Mouse (Mus musculus) kidney, postnatal 0 days (tissue): ENCODE data around the gene Cabcoco1. TPM values are rescaled to one million over a fixed set of nuclear protein-coding genes. Genes with fewer than 3 reads are reported as not detected.

Experiments used
- ATAC-seq: fragments of 200-750 bp; cut with Nextera tagmentation; replicated peaks from 2 replicates; pipeline ENCODE4 v1.8.0; 2017; ENCODE audit warnings: low read depth, moderate number of reproducible peaks, moderate TSS enrichment, moderate library complexity; ENCODE audit not compliant: low FRiP score
- DNase-seq: peaks from one replicate; pipeline ENCODE4 v3.0.0-alpha.2; 2016; ENCODE audit warnings: low spot score
- H3K27ac ChIP-seq: fragments of 300-500 bp; sonication (generic); 2 replicates; pipeline ENCODE4 v1.5.1; 2014; ENCODE audit warnings: mild to moderate bottlenecking
- H3K27me3 ChIP-seq: fragments of 300-500 bp; sonication (generic); 2 replicates; pipeline ENCODE4 v1.6.1; 2014; ENCODE audit warnings: low read length, mixed read lengths; ENCODE audit not compliant: insufficient read depth
- H3K36me3 ChIP-seq: fragments of 300-500 bp; sonication (generic); 2 replicates; pipeline ENCODE4 v1.6.1; 2014; ENCODE audit warnings: low read length, mixed read lengths; ENCODE audit not compliant: insufficient read depth
- H3K4me1 ChIP-seq: fragments of 300-500 bp; sonication (generic); replicated peaks from 2 replicates; pipeline ENCODE4 v1.6.1; 2014; ENCODE audit warnings: antibody characterized with exemption, low read length, mixed read lengths; ENCODE audit not compliant: insufficient read depth
- H3K4me2 ChIP-seq: fragments of 300-500 bp; sonication (generic); 2 replicates; pipeline ENCODE4 v1.6.1; 2014; ENCODE audit warnings: mild to moderate bottlenecking, low read length, moderate library complexity, mixed read lengths
- H3K4me3 ChIP-seq: fragments of 300-500 bp; sonication (generic); replicated peaks from 2 replicates; pipeline ENCODE4 v1.5.1; 2014; ENCODE audit warnings: low read depth, low read length
- H3K9ac ChIP-seq: fragments of 300-500 bp; sonication (generic); 2 replicates; pipeline ENCODE4 v1.6.1; 2014; ENCODE audit warnings: low read depth, low read length
- H3K9me3 ChIP-seq: fragments of 300-500 bp; sonication (generic); replicated peaks from 2 replicates; pipeline ENCODE4 v1.6.1; 2016; ENCODE audit warnings: low read length, inconsistent platforms, mixed read lengths
- CTCF ChIP-seq: IDR thresholded peaks from 2 replicates; pipeline ENCODE4 v1.5.1; 2016; ENCODE audit warnings: antibody characterized with exemption, low read depth, mild to moderate bottlenecking, moderate library complexity
- WGBS: fragments of 180-500 bp; shearing (Covaris S2); extraction: QIAGEN DNeasy Blood & Tissue Kit; methylation state at CpG from one replicate; pipeline ENCODE4 v1.1.7; 2014; 5-methylcytosine and 5-hydroxymethylcytosine counted together
- polyA plus RNA-seq: library from polyadenylated mRNA; unstranded; fragments of >200 nt; fragmentation: Nextera tagmentation; extraction: Ambion mirVana; gene quantifications from 2 replicates; pipeline ENCODE4 v1.2.1, GENCODE M21; 2015

Gene Cabcoco1
- polyA plus RNA-seq, 1 experiment from 2014 or later = 18.5 TPM

DNA sequence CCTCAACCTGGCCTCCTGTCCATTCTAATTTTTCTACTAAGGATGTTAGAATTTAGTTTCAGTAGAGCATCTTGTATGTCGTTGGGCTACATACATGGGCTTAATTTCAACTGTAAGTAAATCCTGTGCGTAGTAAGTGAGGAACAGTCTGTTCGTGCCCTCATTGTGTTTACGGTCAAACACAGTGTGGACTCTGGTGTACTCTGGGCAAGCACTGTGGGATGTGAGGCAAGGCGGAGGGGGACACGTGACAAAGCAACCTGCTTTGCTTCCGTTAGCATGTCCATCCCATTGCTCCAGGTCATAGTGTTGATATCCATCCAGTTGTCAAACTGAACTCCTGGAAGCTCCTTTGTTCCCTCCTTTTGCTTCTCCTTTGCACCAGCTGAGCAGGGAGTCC is 84.7 kb downstream of the Cabcoco1 start:
- no peaks in the 10 kb centered on the region for H3K27me3 ChIP-seq
- no peak overlapping the region for H3K4me2 ChIP-seq
- peaks cover 4% of the 10 kb centered on the region; the same call in 1 of the 2 replicates for H3K4me1 ChIP-seq
- H3K9ac ChIP-seq = no peak overlapping the region
- no peak for DNase-seq
- no peak overlapping the region for H3K27ac ChIP-seq
- no peaks in the 10 kb centered on the region for H3K9me3 ChIP-seq
- no peak overlapping the region for H3K4me3 ChIP-seq
- no peak for TF ChIP-seq CTCF
- 89% methylated on average over 7 of the region's 7 CpGs for WGBS
- no peak for ATAC-seq
- H3K36me3 ChIP-seq = no peaks in the 10 kb centered on the region

DNA sequence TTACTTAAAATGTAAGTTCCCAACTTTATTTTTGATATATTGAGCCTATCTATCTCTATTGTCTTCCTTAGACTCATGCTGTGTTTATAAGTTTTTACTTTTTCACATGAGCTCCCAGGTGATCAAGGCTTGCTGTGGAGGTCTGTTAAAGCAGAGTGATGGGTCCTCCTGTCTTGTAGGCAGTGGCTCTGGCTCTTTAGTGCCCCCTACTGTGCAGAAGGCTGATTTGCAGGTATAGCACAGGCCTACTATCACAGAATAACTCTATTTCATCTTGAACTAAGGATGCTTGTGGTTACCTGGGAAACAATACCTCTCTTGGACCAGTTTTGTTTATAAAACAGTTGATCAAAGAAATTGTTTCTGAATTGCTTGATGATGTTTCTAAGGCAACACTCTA is 87.2 kb downstream of the Cabcoco1 start:
- H3K4me3 ChIP-seq = no peak overlapping the region
- H3K4me1 ChIP-seq = no peaks in the 10 kb centered on the region; the same call in 1 of the 2 replicates
- ATAC-seq (no peak), DNase-seq (no peak)
- H3K4me2 ChIP-seq = no peak overlapping the region
- no peaks in the 10 kb centered on the region for H3K36me3 ChIP-seq
- H3K9ac ChIP-seq = no peak overlapping the region
- H3K27me3 ChIP-seq = no peaks in the 10 kb centered on the region
- H3K9me3 ChIP-seq = no peaks in the 10 kb centered on the region
- no peak overlapping the region for H3K27ac ChIP-seq
- no peak; the same call in 1 of the 2 replicates for TF ChIP-seq CTCF

DNA sequence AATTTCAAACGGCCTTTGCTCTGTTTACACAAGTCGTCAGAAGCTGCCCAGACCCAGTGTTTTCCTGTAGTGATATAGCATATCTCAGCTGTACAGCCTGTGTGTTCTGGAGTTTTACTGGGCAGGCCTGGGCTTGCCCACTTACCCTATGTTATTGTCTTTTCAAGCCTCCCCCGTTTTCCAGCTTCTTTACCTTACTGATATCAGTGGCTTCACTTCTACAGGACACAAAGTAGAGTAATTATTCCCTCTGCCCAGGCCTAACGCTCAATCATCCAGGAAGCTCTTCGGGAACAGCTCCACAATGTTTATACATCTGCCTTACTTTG is 94.9 kb downstream of the Cabcoco1 start:
- no peak for DNase-seq
- H3K4me1 ChIP-seq = 0 out of 2 replicates have a peak, but pooled peaks cover 11% of the 10 kb centered on the region
- H3K9ac ChIP-seq = no peak overlapping the region
- no peak for TF ChIP-seq CTCF
- H3K4me3 ChIP-seq = no peak overlapping the region
- H3K36me3 ChIP-seq = no peaks in the 10 kb centered on the region
- WGBS = 12% methylated on average over 5 of the region's 5 CpGs
- H3K27ac ChIP-seq = peak overlapping the region; percentile 87
- H3K4me2 ChIP-seq = peak overlapping the region; percentile 1; the same call in 1 of the 2 replicates
- H3K9me3 ChIP-seq = no peaks in the 10 kb centered on the region
- H3K27me3 ChIP-seq = no peaks in the 10 kb centered on the region
- peak; percentile 57; the same call in 1 of the 2 replicates for ATAC-seq

DNA sequence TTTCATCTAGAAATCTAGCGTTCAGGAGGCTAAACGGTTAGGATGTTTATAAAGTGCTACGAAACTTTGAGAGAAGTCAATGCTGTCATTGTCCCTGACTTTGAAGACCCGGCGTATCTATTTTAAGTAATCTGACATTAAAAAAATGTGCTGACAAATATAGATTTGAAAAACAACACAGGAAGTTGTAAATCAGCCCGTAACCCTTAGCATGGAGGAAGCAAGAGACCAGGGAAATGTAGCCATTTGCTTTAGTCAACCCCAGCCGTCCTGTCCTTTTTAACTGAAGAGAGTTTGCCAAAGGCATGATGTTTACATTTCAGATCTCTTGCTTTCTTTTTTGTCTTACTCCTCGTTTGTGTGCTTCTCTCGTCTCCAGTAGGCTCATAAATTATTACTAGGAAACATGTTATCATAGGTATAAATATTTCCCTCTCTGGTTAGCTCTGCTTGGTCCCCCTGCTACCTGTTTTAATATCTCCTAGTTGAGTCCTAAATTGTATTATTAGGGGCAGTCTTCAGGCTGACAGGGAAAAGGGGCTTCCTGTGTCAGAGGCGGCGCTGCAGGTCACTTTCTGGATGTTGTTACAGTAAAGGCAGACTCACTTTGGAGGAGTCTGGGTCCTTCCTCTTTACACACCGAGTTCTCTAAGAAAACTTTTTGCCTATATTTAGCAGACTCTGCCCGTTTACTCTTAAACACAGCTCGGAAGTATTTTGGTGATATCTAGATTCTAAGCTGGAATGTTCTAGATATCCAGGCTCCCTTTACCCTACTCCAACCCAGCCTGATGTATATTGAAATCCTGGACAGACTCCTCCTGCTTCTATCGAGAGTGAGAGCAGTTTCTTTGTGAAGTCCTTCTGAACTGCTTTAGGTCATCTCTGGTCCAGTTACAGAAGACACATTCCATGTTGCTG is 95.6 kb downstream of the Cabcoco1 start:
- no peaks in the 10 kb centered on the region for H3K27me3 ChIP-seq
- H3K9ac ChIP-seq = 0 out of 2 replicates have a peak overlapping the region, but pooled peaks have one; percentile 18
- H3K4me2 ChIP-seq = peak overlapping the region; percentile 23; the same call in 1 of the 2 replicates
- 0 out of 2 replicates have a peak, but pooled peaks cover 11% of the 10 kb centered on the region for H3K4me1 ChIP-seq
- no peaks in the 10 kb centered on the region for H3K36me3 ChIP-seq
- DNase-seq = peak; percentile 90
- H3K4me3 ChIP-seq = no peak overlapping the region
- peak overlapping the region; percentile 87 for H3K27ac ChIP-seq
- WGBS = 12% methylated on average over 15 of the region's 15 CpGs
- ATAC-seq = no peak
- TF ChIP-seq CTCF = no peak
- no peaks in the 10 kb centered on the region for H3K9me3 ChIP-seq

DNA sequence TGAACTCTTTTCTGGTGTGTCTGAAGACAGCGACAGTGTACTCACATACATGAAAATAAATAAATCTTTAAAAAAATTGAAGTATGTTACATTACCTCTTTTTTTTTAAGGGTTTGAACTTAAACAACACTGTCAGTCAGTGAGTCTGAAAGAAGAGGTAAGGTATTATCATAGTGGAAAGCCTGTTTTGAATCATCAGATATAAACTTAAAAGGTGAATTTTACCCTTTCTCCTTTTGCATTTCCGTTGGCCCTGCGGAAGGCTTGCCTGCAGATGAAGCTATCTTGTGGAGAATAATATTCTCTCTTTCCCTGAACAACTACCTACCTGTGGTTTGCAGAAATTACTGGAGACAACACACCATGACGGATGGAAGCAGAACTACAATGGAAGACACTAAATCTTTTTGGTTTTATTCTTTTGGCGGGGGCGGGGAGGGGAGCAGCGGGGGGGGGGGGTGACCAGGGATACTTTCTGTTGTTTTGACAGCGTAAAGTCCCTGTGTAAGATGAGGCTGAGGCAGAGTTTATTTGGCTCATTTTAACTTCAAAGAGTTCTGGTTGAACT is 96.4 kb downstream of the Cabcoco1 start:
- no peaks in the 10 kb centered on the region for H3K36me3 ChIP-seq
- peak overlapping the region; percentile 87 for H3K27ac ChIP-seq
- TF ChIP-seq CTCF = no peak
- no peak for ATAC-seq
- no peak overlapping the region for H3K9ac ChIP-seq
- WGBS = 28% methylated on average over 8 of the region's 8 CpGs
- H3K27me3 ChIP-seq = no peaks in the 10 kb centered on the region
- H3K9me3 ChIP-seq = no peaks in the 10 kb centered on the region
- DNase-seq = no peak
- 0 out of 2 replicates have a peak, but pooled peaks cover 11% of the 10 kb centered on the region for H3K4me1 ChIP-seq
- peak overlapping the region; percentile 23; the same call in 1 of the 2 replicates for H3K4me2 ChIP-seq
- no peak overlapping the region for H3K4me3 ChIP-seq

DNA sequence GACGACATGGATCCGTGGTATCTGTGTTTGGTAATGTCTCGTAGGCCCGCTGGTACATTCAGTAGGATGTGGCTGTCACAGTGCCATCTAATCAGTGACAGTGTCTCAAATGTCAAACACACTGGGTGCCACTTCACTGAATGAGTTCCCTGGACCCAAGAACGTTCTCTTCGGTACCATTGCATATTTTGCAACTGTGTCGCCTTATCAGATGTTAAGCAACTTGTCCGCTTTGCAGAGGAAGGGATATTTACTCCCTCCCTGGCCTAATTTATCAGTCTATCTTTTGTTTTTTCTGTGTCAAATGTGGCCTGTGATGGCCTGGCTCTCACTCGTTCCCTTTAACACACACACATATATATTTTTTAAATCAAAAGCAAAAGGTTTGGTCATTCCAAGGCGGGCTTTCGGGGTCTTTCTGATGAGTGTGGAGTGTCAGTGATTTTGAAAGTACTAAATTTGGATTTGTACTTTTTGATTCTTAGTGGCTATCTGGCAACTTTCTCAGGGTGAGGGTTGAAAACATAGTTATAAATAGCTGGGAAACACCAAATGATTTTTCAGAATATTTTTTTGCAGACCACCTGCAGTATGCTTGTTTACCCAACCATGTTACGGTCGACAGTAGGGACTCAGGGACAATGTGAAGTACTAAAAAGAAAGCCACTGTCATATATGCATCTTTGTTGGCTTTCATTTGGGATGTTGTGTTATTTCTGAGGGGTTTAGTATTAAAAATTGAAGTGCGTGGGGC is 97.2 kb downstream of the Cabcoco1 start:
- H3K27ac ChIP-seq = peak overlapping the region; percentile 87; the same call in 1 of the 2 replicates
- no peak overlapping the region for H3K4me2 ChIP-seq
- 70% methylated on average over 14 of the region's 14 CpGs for WGBS
- ATAC-seq (no peak), DNase-seq (no peak)
- H3K4me3 ChIP-seq = no peak overlapping the region
- no peaks in the 10 kb centered on the region for H3K9me3 ChIP-seq
- no peaks in the 10 kb centered on the region for H3K27me3 ChIP-seq
- H3K36me3 ChIP-seq = no peaks in the 10 kb centered on the region
- H3K9ac ChIP-seq = no peak overlapping the region
- H3K4me1 ChIP-seq = 0 out of 2 replicates have a peak, but pooled peaks cover 11% of the 10 kb centered on the region
- TF ChIP-seq CTCF = no peak
